Mouse (Mus musculus): Measurements from ENCODE around the gene Mtrex.

Gene Mtrex

GRCm38 (mm10) chr13:112867381-112867780 lies 59.8 kb downstream of the Mtrex start:
- DNase-seq = no peak

- DNase-seq = no peak
Measured at GRCm38 (mm10) chr13:112866782-112867181, 60.4 kb downstream of the Mtrex start.

GRCm38 (mm10) chr13:112862978-112863677 lies 64.1 kb downstream of the Mtrex start:
- no peak for DNase-seq

GRCm38 (mm10) chr13:112862342-112862741 lies 64.9 kb downstream of the Mtrex start:
- no peak for DNase-seq

- peak; percentile 50 for DNase-seq
Measured at GRCm38 (mm10) chr13:112861825-112862306, 65.3 kb downstream of the Mtrex start.

- no peak for DNase-seq
Measured at GRCm38 (mm10) chr13:112860911-112861310, 66.3 kb downstream of the Mtrex start.

- no peak for DNase-seq
Measured at GRCm38 (mm10) chr13:112860370-112860769, 66.8 kb downstream of the Mtrex start.

- DNase-seq = no peak
Measured at GRCm38 (mm10) chr13:112859574-112860134, 67.5 kb downstream of the Mtrex start.

- DNase-seq = no peak
Measured at GRCm38 (mm10) chr13:112857921-112858320, 69.3 kb downstream of the Mtrex start.

- DNase-seq = no peak
Measured at GRCm38 (mm10) chr13:112854402-112854801, 72.8 kb downstream of the Mtrex start.

- DNase-seq = no peak
Measured at GRCm38 (mm10) chr13:112853710-112854316, 73.4 kb downstream of the Mtrex start.

GRCm38 (mm10) chr13:112845931-112846330 lies 81.3 kb downstream of the Mtrex start:
- no peak for DNase-seq

- DNase-seq = no peak
Measured at GRCm38 (mm10) chr13:112840241-112841087, 86.7 kb downstream of the Mtrex start.

GRCm38 (mm10) chr13:112838562-112839232 lies 88.5 kb downstream of the Mtrex start:
- DNase-seq = no peak

- DNase-seq = no peak
Measured at GRCm38 (mm10) chr13:112837621-112838155, 89.5 kb downstream of the Mtrex start.

GRCm38 (mm10) chr13:112836951-112837350 lies 90.2 kb downstream of the Mtrex start:
- DNase-seq = no peak

- peak; percentile 13 for DNase-seq
Measured at GRCm38 (mm10) chr13:112835113-112835512, 92.1 kb downstream of the Mtrex start.

- no peak for DNase-seq
Measured at GRCm38 (mm10) chr13:112833895-112834263, 93.3 kb downstream of the Mtrex start.

GRCm38 (mm10) chr13:112833253-112833894 lies 93.8 kb downstream of the Mtrex start:
- no peak for DNase-seq

- DNase-seq = no peak
Measured at GRCm38 (mm10) chr13:112832589-112832988, 94.6 kb downstream of the Mtrex start.

GRCm38 (mm10) chr13:112829619-112830018 lies 97.6 kb downstream of the Mtrex start:
- DNase-seq = no peak

GRCm38 (mm10) chr13:112825479-112825878 lies 101.7 kb downstream of the Mtrex start:
- DNase-seq = no peak
